Mouse (Mus musculus): ENCODE results near the gene Tmem254c. TPM values are rescaled to one million over a fixed set of nuclear protein-coding genes. Genes with fewer than 3 reads are reported as not detected.
"Not testable (repeated sequence)": the region's sequence is repeated elsewhere in the genome, so short reads cannot be mapped to it uniquely, and the experiment has no call there.

Gene Tmem254c
- polyA plus RNA-seq, 1 experiment from 2014 or later, result 30.4 TPM

DNA sequence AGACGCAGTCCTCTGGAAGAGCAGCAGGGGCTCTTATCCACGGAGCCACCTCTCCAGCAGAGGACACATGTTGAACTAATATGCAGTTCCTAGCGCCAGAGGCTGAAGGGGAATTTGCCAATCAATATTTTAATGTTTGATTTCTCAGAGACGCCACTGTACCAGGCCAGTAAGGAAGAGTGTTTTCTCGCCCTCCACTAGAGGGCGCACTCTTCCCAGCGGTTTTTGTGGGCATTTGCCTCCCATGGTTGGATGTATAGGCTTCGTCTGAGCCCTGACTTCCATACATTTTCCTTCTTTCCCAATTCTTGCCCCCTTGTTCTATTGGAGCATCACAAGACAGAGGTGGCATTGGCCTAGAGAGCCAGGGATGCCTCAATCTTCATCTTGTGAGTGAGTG lies 20.1 kb downstream of the Tmem254c start:
- H3K9ac ChIP-seq; ATAC-seq (ENCODE audit: low FRiP score); H3K4me3 ChIP-seq (replicated peaks; ENCODE audit: low read length); H3K4me1 ChIP-seq (replicated peaks; ENCODE audit: control insufficient read depth, insufficient read depth, low read length); DNase-seq (ENCODE audit: low spot score); H3K4me2 ChIP-seq (replicated peaks); H3K27me3 ChIP-seq (ENCODE audit: control insufficient read depth, insufficient read depth, low read length); H3K27ac ChIP-seq; H3K36me3 ChIP-seq (replicated peaks; ENCODE audit: control insufficient read depth, insufficient read depth); H3K9me3 ChIP-seq (ENCODE audit: control insufficient read depth, low read length): not testable (repeated sequence)
- WGBS, result no CpG with 5 or more reads among the region's 8 CpGs

DNA sequence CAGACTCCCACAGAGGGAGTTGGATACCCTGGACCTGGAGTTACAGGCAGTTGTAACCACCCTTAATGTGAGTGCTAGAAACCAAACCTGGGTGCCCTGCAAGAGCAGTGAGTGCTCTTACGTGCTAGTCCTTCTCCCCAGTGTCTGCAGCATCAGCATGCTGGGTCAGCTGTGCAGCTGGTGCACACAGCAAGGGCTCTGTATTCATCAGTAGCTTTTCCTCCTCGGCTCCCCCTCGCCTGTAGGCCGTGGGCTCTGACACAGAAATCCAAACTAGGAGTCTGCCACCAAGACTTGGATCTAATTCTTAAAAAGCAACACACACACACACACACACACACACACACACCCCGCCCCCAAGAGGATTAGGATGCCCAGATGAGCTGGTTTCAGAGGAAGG lies 22.1 kb downstream of the Tmem254c start:
- not testable (repeated sequence) for DNase-seq (ENCODE audit: low spot score); H3K4me2 ChIP-seq (replicated peaks); H3K9ac ChIP-seq; H3K4me1 ChIP-seq (replicated peaks; ENCODE audit: control insufficient read depth, insufficient read depth, low read length); H3K4me3 ChIP-seq (replicated peaks; ENCODE audit: low read length); H3K9me3 ChIP-seq (ENCODE audit: control insufficient read depth, low read length); H3K27ac ChIP-seq; H3K27me3 ChIP-seq (ENCODE audit: control insufficient read depth, insufficient read depth, low read length); ATAC-seq (ENCODE audit: low FRiP score); H3K36me3 ChIP-seq (replicated peaks; ENCODE audit: control insufficient read depth, insufficient read depth)
- no CpG with 5 or more reads among the region's 5 CpGs for WGBS

DNA sequence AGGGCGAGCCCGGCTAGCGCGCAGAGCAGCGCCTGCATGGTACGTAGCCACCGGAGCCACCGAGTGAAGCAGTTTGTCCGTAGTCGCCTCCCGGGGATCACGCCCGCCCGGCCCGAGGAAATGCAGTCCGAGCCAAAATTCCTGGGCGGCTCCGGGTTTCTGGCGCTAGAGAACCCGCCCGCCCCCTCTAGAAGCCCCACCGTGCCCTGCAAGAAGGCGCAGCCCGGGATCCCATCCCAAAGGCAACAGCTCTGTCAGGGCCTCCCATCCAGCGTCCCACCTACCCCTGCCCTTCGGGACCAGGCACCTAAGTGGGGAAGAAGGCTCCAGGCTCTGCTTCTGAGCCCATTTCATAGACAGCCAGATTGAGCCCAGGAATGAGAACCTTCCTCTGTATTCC lies 24.5 kb downstream of the Tmem254c start, which contains the start of gene Gm9780:
Gm9780 (minus strand) TSS at position 101 of the 400 bp plus-strand sequence.
- H3K4me2 ChIP-seq (replicated peaks); H3K4me1 ChIP-seq (replicated peaks; ENCODE audit: control insufficient read depth, insufficient read depth, low read length); H3K4me3 ChIP-seq (replicated peaks; ENCODE audit: low read length); ATAC-seq (ENCODE audit: low FRiP score); H3K9ac ChIP-seq; H3K9me3 ChIP-seq (ENCODE audit: control insufficient read depth, low read length); H3K27ac ChIP-seq; H3K36me3 ChIP-seq (replicated peaks; ENCODE audit: control insufficient read depth, insufficient read depth); DNase-seq (ENCODE audit: low spot score); H3K27me3 ChIP-seq (ENCODE audit: control insufficient read depth, insufficient read depth, low read length): not testable (repeated sequence)
- no CpG with 5 or more reads among the region's 26 CpGs for WGBS

DNA sequence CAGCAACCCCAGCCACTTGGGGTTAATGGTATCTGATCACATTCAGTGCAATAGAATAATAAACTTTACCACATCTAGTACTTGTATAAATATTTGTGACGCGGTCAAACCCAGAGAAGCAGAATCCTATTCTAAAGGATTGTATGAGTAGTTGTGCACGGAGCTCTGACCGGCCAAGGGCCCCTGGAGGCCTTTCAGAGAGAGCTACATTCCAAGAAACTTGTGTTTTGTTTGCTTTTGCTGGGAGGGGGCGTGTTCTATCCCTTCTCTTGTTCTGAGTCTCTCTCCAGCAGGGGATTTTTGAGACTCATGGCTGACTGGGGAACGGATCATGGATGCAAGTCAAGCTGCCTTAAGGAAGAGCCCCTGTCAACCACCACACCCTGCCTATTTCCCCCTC lies 31.7 kb downstream of the Tmem254c start:
- not testable (repeated sequence) for H3K4me2 ChIP-seq (replicated peaks); H3K27me3 ChIP-seq (ENCODE audit: control insufficient read depth, insufficient read depth, low read length); H3K4me1 ChIP-seq (replicated peaks; ENCODE audit: control insufficient read depth, insufficient read depth, low read length); DNase-seq (ENCODE audit: low spot score); H3K27ac ChIP-seq; H3K9ac ChIP-seq; H3K9me3 ChIP-seq (ENCODE audit: control insufficient read depth, low read length); H3K4me3 ChIP-seq (replicated peaks; ENCODE audit: low read length); H3K36me3 ChIP-seq (replicated peaks; ENCODE audit: control insufficient read depth, insufficient read depth); ATAC-seq (ENCODE audit: low FRiP score)
- no CpG with 5 or more reads among the region's 6 CpGs for WGBS

DNA sequence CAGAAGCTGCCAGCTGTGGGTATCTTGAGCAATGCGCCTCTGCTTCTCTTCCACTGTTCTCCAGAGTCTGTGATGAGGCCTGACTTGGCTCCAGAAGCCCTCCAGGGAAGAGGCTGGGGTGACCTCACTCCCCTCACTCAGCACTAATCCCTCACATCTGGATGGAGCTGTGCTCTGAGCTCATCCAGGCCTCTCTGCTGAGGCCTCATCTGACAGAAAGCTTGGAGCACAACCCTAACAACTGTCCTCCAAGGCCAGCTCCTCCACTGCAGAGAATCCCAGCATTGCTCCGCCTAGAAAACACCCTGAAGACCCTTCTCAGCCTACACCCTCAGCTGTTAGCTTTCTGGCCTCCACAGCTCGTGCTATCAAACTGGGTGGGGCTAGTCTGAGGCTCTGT lies 32.8 kb downstream of the Tmem254c start:
- H3K4me1 ChIP-seq (replicated peaks; ENCODE audit: control insufficient read depth, insufficient read depth, low read length); H3K9me3 ChIP-seq (ENCODE audit: control insufficient read depth, low read length); H3K4me2 ChIP-seq (replicated peaks); DNase-seq (ENCODE audit: low spot score); H3K27me3 ChIP-seq (ENCODE audit: control insufficient read depth, insufficient read depth, low read length); H3K4me3 ChIP-seq (replicated peaks; ENCODE audit: low read length); H3K9ac ChIP-seq; ATAC-seq (ENCODE audit: low FRiP score); H3K36me3 ChIP-seq (replicated peaks; ENCODE audit: control insufficient read depth, insufficient read depth); H3K27ac ChIP-seq: not testable (repeated sequence)
- WGBS, result no CpG with 5 or more reads among the region's 3 CpGs

DNA sequence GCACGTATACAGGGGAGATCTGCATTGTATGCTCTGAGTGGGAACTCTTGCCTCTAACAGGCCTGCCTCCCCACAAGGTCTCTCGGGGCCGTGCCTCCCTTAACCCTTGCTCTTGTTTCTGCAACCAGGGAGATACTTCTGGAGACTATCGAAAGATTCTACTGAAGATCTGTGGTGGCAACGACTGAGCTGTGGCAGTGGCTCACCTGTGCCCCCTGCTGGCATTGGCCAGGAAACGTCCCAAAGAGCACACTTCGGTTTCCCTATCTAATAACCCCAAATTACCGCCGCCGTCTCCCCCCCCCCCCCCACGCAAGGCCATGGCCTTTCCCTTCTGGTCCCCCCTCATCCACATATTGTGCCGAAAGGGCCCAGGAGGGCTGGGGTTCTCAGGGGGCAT lies 41.5 kb downstream of the Tmem254c start:
- not testable (repeated sequence) for H3K4me2 ChIP-seq (replicated peaks); H3K27ac ChIP-seq; H3K9ac ChIP-seq; H3K4me3 ChIP-seq (replicated peaks; ENCODE audit: low read length); H3K27me3 ChIP-seq (ENCODE audit: control insufficient read depth, insufficient read depth, low read length); DNase-seq (ENCODE audit: low spot score); ATAC-seq (ENCODE audit: low FRiP score); H3K36me3 ChIP-seq (replicated peaks; ENCODE audit: control insufficient read depth, insufficient read depth); H3K9me3 ChIP-seq (ENCODE audit: control insufficient read depth, low read length); H3K4me1 ChIP-seq (replicated peaks; ENCODE audit: control insufficient read depth, insufficient read depth, low read length)
- WGBS, result no CpG with 5 or more reads among the region's 12 CpGs

DNA sequence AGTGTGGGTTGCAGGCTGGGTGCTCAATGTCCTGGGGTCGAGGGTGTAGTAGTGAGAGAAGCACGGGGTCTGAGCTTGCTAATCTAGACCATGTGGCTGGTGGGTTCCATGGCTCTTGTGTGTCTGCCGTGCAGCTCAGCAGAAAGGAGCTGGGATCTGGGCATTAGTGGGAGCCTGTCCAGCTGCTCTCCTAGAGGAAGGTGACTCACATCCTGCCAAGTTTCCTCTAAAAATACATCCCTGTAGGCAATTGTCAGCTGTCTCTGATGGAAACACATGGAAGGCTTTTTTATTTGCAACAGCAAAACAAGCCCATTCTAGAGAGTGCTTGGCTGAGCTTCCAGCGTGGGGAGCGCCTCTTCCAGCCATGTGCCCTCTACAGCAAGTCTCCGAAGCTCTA lies 44.3 kb downstream of the Tmem254c start:
- H3K4me2 ChIP-seq (replicated peaks); H3K27me3 ChIP-seq (ENCODE audit: control insufficient read depth, insufficient read depth, low read length); H3K9me3 ChIP-seq (ENCODE audit: control insufficient read depth, low read length); ATAC-seq (ENCODE audit: low FRiP score); H3K36me3 ChIP-seq (replicated peaks; ENCODE audit: control insufficient read depth, insufficient read depth); H3K4me3 ChIP-seq (replicated peaks; ENCODE audit: low read length); H3K27ac ChIP-seq; DNase-seq (ENCODE audit: low spot score); H3K9ac ChIP-seq; H3K4me1 ChIP-seq (replicated peaks; ENCODE audit: control insufficient read depth, insufficient read depth, low read length): not testable (repeated sequence)
- no CpG with 5 or more reads among the region's 6 CpGs for WGBS

DNA sequence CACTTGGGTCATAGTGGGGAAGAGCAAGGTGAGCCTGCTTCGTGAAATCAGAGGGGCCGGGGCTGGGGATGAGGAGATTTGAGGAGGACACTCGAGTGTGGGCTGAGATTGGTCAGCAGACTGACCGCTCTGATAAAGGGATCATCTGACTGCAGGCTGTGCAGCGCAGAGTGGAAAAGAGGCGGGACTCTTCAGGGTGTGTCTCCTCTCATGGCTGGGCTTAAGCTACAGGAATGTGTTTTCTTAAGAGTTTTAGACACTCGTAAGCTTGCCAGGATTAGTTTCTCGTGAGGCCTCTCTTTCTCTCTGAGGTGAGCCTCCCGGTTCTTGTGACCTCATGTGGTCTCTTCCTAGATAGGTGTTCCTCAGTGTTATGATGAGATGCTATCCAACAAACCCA lies 45.6 kb downstream of the Tmem254c start:
- H3K4me3 ChIP-seq (replicated peaks; ENCODE audit: low read length); H3K4me1 ChIP-seq (replicated peaks; ENCODE audit: control insufficient read depth, insufficient read depth, low read length); H3K4me2 ChIP-seq (replicated peaks); H3K27me3 ChIP-seq (ENCODE audit: control insufficient read depth, insufficient read depth, low read length); H3K36me3 ChIP-seq (replicated peaks; ENCODE audit: control insufficient read depth, insufficient read depth); H3K9ac ChIP-seq; H3K27ac ChIP-seq; ATAC-seq (ENCODE audit: low FRiP score); H3K9me3 ChIP-seq (ENCODE audit: control insufficient read depth, low read length); DNase-seq (ENCODE audit: low spot score): not testable (repeated sequence)
- no CpG with 5 or more reads among the region's 9 CpGs for WGBS

DNA sequence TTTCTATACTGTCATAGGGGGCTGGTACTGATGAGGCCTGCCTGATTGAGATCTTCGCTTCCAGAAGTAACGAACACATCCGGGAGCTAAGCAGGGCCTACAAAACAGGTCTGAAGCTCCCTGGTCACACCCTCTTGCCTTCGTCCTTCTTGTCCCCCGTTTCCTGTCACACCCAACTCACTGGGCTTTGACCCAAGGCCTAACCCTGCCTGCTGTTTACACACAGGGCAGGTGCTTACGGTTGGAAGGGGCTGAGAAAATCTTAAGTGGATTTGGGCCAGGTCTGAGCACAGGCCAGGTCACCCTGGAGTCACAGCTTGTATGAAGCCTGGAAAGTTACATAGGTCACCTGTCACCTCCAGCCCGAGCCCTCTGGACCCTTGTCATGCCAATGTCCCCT lies 50.7 kb downstream of the Tmem254c start:
- not testable (repeated sequence) for ATAC-seq (ENCODE audit: low FRiP score); H3K27ac ChIP-seq; H3K9me3 ChIP-seq (ENCODE audit: control insufficient read depth, low read length); H3K27me3 ChIP-seq (ENCODE audit: control insufficient read depth, insufficient read depth, low read length); H3K36me3 ChIP-seq (replicated peaks; ENCODE audit: control insufficient read depth, insufficient read depth); H3K4me1 ChIP-seq (replicated peaks; ENCODE audit: control insufficient read depth, insufficient read depth, low read length); H3K4me3 ChIP-seq (replicated peaks; ENCODE audit: low read length); DNase-seq (ENCODE audit: low spot score); H3K4me2 ChIP-seq (replicated peaks); H3K9ac ChIP-seq
- no CpG with 5 or more reads among the region's 7 CpGs for WGBS

All from hindbrain, embryonic 14.5 days (tissue).